Mouse (Mus musculus) C2C12 (cell line): Measurements from ENCODE around the gene Efhd2. TPM values are rescaled to one million over a fixed set of nuclear protein-coding genes. Genes with fewer than 3 reads are reported as not detected.

Source experiments
- H3K27me3 ChIP-seq: one replicate; pipeline ENCODE4 v1.6.1; 2011; ENCODE audit not compliant: control insufficient read depth, insufficient read depth, insufficient read length
- H3K36me3 ChIP-seq: one replicate; pipeline ENCODE4 v1.6.1; 2011; ENCODE audit not compliant: control insufficient read depth, insufficient read depth
- H3K4me3 ChIP-seq: one replicate; pipeline ENCODE4 v1.5.1; 2011; ENCODE audit warnings: mild to moderate bottlenecking, control low read depth; ENCODE audit not compliant: poor library complexity, insufficient read depth, severe bottlenecking
- H3K79me2 ChIP-seq: one replicate; pipeline ENCODE4 v1.6.1; 2011; ENCODE audit not compliant: control insufficient read depth, insufficient read depth
- H3K79me3 ChIP-seq: one replicate; pipeline ENCODE4 v1.6.1; 2011; ENCODE audit warnings: low read depth, control low read depth
- H3ac ChIP-seq: one replicate; pipeline ENCODE3; 2011; ENCODE audit warnings: low read depth; ENCODE audit not compliant: control insufficient read depth, insufficient read length
- CEBPB ChIP-seq: IDR thresholded peaks from one replicate; pipeline ENCODE4 v1.6.1; 2011; ENCODE audit warnings: low read depth, mild to moderate bottlenecking, control low read depth, moderate library complexity
- CTCF ChIP-seq: IDR thresholded peaks from one replicate; pipeline ENCODE4 v1.5.1; 2011; ENCODE audit not compliant: control insufficient read depth, insufficient read depth, insufficient read length
- FOSL1 ChIP-seq: IDR thresholded peaks from one replicate; pipeline ENCODE4 v1.8.0; 2011; ENCODE audit warnings: mild to moderate bottlenecking, low read length; ENCODE audit not compliant: poor library complexity, insufficient read depth, severe bottlenecking
- MAX ChIP-seq: IDR thresholded peaks from one replicate; pipeline ENCODE4 v1.6.1; 2011; ENCODE audit warnings: mild to moderate bottlenecking, control low read depth
- MYOD1 ChIP-seq: IDR thresholded peaks from one replicate; pipeline ENCODE4 v1.6.1; 2011; ENCODE audit warnings: low read depth; ENCODE audit not compliant: control insufficient read depth, insufficient read length
- MYOG ChIP-seq: IDR thresholded peaks from one replicate; pipeline ENCODE4 v1.6.1; 2011; ENCODE audit not compliant: control insufficient read depth, insufficient read length; ENCODE audit errors: extremely low read depth
- USF1 ChIP-seq: IDR thresholded peaks from one replicate; pipeline ENCODE4 v1.6.1; 2011; ENCODE audit warnings: low read depth, mild to moderate bottlenecking, control low read depth, moderate library complexity
- polyA plus RNA-seq: library from polyadenylated mRNA; unstranded; fragments of >200 nt; fragmentation: generic; extraction: Trizol; gene quantifications from one replicate; pipeline ENCODE4 v1.2.1, GENCODE M21; 2012; ENCODE audit warnings: missing spikeins

The Efhd2 gene
- polyA plus RNA-seq, 1 experiment = 45.1 TPM

DNA sequence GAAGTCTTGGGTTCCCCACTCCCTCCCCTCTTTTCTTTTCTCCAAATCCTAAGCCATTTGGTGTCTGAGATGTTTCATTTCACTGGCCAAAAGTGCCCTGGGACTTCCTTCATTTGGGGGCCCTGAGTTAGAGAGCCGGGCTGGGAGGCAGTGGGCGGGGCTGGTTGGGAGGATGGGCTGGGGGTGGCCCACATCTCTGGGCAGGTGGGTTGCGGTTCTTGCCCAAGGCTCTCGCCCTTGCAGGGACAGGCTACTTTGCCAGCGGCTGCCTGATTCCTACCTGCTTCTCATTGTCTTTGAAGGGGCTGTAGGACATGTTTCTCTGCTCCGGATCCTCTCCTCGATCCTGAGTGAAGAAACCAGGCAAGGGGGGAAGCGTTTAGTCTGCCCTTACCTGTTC lies 24.2 kb upstream of the Efhd2 start:
- no peak overlapping the region for H3ac ChIP-seq
- peaks cover 33% of the 10 kb centered on the region for H3K27me3 ChIP-seq
- no peak overlapping the region for H3K4me3 ChIP-seq
- no peaks in the 10 kb centered on the region for H3K79me3 ChIP-seq
- TF ChIP-seq MYOG = no peak
- no peak for TF ChIP-seq CEBPB
- TF ChIP-seq CTCF = no peak
- TF ChIP-seq USF1 = no peak
- TF ChIP-seq MYOD1 = no peak
- no peak for TF ChIP-seq MAX
- TF ChIP-seq FOSL1 = no peak
- H3K36me3 ChIP-seq = no peaks in the 10 kb centered on the region
- H3K79me2 ChIP-seq = no peaks in the 10 kb centered on the region

DNA sequence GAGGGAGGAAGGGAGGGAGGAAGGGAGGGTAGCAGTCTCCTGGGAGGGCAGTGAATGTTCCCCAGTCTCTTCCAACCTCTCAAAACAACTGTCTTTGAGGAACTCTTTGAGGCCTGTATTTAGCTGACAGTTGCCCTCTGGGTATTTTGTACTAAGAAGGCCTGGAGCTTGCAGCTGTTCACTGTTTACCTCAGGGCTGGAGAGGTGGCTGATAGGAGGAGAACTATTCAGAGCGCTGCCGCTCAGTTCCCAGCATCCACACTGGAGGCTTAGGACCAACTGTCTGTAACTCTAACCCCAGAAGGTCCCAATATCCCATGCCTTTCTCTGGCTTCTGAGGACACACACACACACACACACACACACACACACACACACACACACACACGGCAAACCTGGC lies 23.1 kb upstream of the Efhd2 start:
- Histone ChIP-seq H3K79me3 (no peaks in the 10 kb centered on the region), H3K4me3 (no peak overlapping the region), H3K27me3 (peaks cover 25% of the 10 kb centered on the region), H3ac (no peak overlapping the region), H3K79me2 (no peaks in the 10 kb centered on the region), H3K36me3 (no peaks in the 10 kb centered on the region)
- TF ChIP-seq CEBPB (no peak), FOSL1 (no peak), USF1 (no peak), MYOG (no peak), MAX (no peak), CTCF (no peak), MYOD1 (no peak)

DNA sequence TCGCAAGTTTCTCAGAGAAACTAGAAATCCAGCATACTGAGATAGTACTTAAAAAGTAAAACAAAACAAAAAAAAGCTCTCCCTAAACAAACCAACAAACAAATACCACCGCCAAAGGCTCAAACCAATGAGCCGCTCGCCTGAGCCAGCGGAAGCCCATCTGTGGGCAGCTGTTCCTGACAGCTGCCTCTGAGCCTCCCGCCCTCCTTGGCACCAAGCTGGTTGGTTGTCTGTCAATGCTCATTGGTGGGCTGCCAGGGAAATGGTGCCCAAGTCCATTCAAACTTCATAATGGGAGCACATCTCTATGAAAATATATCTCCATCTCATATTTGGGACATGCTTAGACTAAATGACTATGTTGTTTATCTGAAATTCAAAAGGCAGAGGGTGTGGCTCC lies 22.5 kb upstream of the Efhd2 start:
- no peaks in the 10 kb centered on the region for H3K36me3 ChIP-seq
- peaks cover 25% of the 10 kb centered on the region for H3K27me3 ChIP-seq
- TF ChIP-seq CTCF (no peak), CEBPB (no peak), MAX (no peak), FOSL1 (no peak), MYOD1 (no peak), MYOG (no peak), USF1 (no peak)
- H3ac ChIP-seq = no peak overlapping the region
- no peak overlapping the region for H3K4me3 ChIP-seq
- no peaks in the 10 kb centered on the region for H3K79me3 ChIP-seq
- H3K79me2 ChIP-seq = no peaks in the 10 kb centered on the region

DNA sequence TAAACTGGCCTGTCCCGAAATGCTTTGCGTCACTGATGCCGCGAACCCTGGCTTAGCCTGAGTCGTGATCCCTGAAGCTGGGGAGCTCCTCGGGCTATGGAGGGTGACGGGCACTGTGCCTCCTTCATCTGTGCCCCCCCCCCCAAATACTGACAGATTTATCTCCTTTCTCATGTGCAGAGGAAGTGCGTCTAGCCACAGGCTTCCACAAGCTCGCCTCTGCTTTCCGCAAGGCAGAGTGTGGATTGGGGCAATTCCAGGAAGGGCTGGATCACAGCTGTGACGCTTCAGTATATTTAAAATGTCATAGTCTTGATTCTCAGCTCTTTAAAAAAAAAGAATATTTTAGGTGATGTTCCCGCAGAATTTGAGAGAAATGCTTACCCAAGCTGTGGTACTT lies 21.1 kb upstream of the Efhd2 start:
- Histone ChIP-seq H3K36me3 (no peaks in the 10 kb centered on the region), H3K27me3 (peaks cover 25% of the 10 kb centered on the region), H3ac (no peak overlapping the region), H3K79me3 (no peaks in the 10 kb centered on the region), H3K4me3 (no peak overlapping the region), H3K79me2 (no peaks in the 10 kb centered on the region)
- TF ChIP-seq MYOD1 (no peak), CTCF (no peak), CEBPB (no peak), USF1 (no peak), MAX (no peak), FOSL1 (no peak), MYOG (no peak)

DNA sequence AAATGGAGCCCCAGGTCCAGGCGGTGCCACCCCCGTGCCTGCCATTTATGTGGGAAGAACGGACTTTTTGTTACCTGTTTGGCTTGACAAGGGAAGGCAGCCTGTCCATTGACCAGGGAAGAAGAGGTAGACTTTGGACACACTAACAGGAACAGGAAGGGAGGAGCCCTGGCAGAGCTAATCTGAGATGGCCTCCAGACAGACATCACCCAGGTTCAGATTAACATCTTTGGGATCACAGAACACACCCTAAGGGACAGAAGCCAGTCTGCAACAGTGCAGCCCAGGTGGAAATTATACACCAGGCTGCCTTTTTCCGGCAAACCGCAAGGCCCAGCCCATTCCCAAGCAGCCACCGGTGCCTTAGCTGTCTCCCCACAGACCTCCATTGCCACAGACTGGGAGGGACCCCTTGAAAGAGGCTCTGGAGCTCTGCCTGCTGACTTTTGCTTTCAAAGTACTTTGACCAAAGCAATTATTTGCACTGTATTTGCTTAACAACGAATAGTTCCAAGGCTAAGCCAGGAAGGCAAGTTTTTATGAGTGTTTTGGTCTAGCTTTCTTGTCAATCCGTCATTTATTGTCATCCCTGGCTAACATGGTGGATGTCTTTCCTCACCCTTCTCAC lies 18.6 kb upstream of the Efhd2 start:
- Histone ChIP-seq H3K27me3 (peaks cover 16% of the 10 kb centered on the region), H3K79me3 (no peaks in the 10 kb centered on the region), H3K79me2 (no peaks in the 10 kb centered on the region), H3K36me3 (no peaks in the 10 kb centered on the region), H3K4me3 (no peak overlapping the region), H3ac (no peak overlapping the region)
- TF ChIP-seq CEBPB = no peak

DNA sequence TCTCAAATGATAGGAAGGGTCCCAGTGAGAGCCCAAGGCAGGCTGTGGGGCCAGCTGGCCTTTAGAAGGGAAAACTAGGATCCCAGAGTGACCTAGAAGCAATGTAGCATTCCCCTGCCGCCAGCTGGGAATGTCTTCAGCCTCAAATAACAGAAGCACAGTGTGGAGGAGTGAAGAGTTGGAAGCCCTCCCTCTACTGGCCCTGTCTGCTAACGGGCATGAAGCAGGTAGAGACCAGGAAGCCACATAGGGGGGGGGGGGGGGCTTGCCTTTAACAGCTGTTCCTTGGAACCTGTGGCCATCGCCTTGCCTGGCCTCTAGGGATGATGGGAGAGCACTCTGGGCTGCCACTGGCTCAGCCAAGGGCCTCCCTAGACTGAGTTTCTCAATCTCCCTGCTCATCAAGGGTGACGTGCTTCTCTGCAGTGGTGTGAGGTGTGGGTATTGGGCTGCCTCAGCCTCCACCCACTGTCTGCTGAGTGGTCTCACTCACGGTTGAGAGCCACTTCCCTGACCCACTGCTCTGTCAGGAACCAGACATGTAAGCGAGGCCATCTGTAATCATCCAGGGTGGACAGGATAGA lies 11.8 kb upstream of the Efhd2 start:
- Histone ChIP-seq H3K27me3 (peaks cover 7% of the 10 kb centered on the region), H3K36me3 (no peaks in the 10 kb centered on the region), H3K79me3 (no peaks in the 10 kb centered on the region), H3K79me2 (no peaks in the 10 kb centered on the region), H3ac (no peak overlapping the region), H3K4me3 (no peak overlapping the region)
- TF ChIP-seq MYOG = no peak
- TF ChIP-seq MYOD1 = no peak
- no peak for TF ChIP-seq MAX
- TF ChIP-seq USF1 = no peak
- TF ChIP-seq CTCF = no peak
- no peak for TF ChIP-seq CEBPB
- no peak for TF ChIP-seq FOSL1
